ENCODE assay signal across 18 mouse cellular contexts in the genomic region with DNA sequence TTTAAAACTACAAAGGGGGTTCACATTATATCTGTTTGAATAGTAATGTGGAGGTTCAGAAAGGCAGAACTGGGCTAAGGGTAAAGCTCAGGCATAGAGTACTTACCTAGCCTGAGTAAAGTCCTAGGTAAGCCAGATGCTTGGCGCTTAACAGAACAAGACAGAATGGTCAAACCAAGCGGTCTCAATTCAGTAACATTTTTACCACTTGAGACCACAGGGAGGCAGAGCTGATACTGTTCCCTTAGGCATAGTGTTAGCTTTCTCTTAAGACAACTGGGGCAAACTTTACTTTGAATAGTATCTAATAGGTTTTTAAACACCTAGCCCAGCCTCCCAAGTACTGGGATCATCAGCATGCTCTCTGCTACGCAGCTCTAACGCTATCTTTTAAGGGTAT. TPM values are rescaled to one million over a fixed set of nuclear protein-coding genes. Genes with fewer than 3 reads are reported as not detected.
A peak's percentile ranks its signal among the peaks of the same experiment; 100 is the strongest.
DNase-seq lines count a peak whose midpoint lies in the region; ATAC-seq and TF ChIP-seq lines count a peak whose summit lies in the region.
"Had no signal": no experiment of that assay in that cellular context is flagged by ENCODE, and none has a peak within 500 bp of the region (broad histone marks: within the 10 kb centered on the region; RNA-seq: fewer than 3 reads in every experiment).

No protein-coding gene starts in this region.

- H3K9me3 ChIP-seq in kidney, postnatal 0 days (replicated peaks; ENCODE audit: low read length) = no peaks in the 10 kb centered on the region
- H3K9me3 ChIP-seq: embryonic facial prominence, embryonic 13.5 days; forebrain, embryonic 10.5 days; midbrain, embryonic 12.5 days had no signal

- H3K9ac ChIP-seq in kidney, postnatal 0 days (ENCODE audit: low read depth, low read length) = no peak overlapping the region
- H3K9ac ChIP-seq: embryonic facial prominence, embryonic 13.5 days; midbrain, embryonic 12.5 days had no signal

- H3K4me1 ChIP-seq in kidney, postnatal 0 days (replicated peaks; ENCODE audit: insufficient read depth, low read length) = no peaks in the 10 kb centered on the region; the same call in 1 of the 2 replicates

- H3K4me3 ChIP-seq in kidney, postnatal 0 days (replicated peaks; ENCODE audit: low read depth, low read length) = no peak overlapping the region
- H3K4me3 ChIP-seq: embryonic facial prominence, embryonic 13.5 days; forebrain, embryonic 10.5 days; midbrain, embryonic 12.5 days had no signal

- H3K36me3 ChIP-seq in kidney, postnatal 0 days (ENCODE audit: insufficient read depth, low read length) = no peaks in the 10 kb centered on the region
- H3K36me3 ChIP-seq: embryonic facial prominence, embryonic 13.5 days; forebrain, embryonic 10.5 days; midbrain, embryonic 12.5 days had no signal

- no peak overlapping the region for H3K4me2 ChIP-seq in kidney, postnatal 0 days (ENCODE audit: low read length)
- H3K4me2 ChIP-seq: embryonic facial prominence, embryonic 13.5 days; liver, embryonic 11.5 days; midbrain, embryonic 12.5 days had no signal

- WGBS in kidney, postnatal 0 days = 54% methylated on average over 4 of the region's 4 CpGs

- TF ChIP-seq CTCF in kidney, postnatal 0 days (IDR thresholded peaks at IDR 0.05; ENCODE audit: low read depth) = peak; percentile 52

- DNase-seq in embryo, embryonic 10 days (ENCODE audit: low spot score) = peak; percentile 37
- no peak for DNase-seq in embryo, embryonic 10.5 days (ENCODE audit: low spot score)
- DNase-seq in kidney, postnatal 0 days (ENCODE audit: low spot score) = peak; percentile 43
- DNase-seq in kidney, adult 11 months = no peak
- peak; percentile 12 for DNase-seq in retina, embryonic 14.5 days (ENCODE audit: low spot score)
- no peak for DNase-seq in retina, postnatal 1 day
- DNase-seq in spleen, postnatal 14 days (ENCODE audit: low spot score in 2 of 2) = no peak
- no peak for DNase-seq in right cerebral cortex, postnatal 14 days
- DNase-seq: adrenal gland, adult 8-10 months; B cell, adult 2 months; cerebellum, postnatal 10 days; heart, postnatal 10 days; thymus, postnatal 4 days had no signal

- no peak for ATAC-seq in kidney, postnatal 0 days (replicated peaks; ENCODE audit: low FRiP score, low read depth)
- ATAC-seq: inflammation-experienced regulatory T-cells, adult 6 months had no signal

- no peak overlapping the region for H3K27ac ChIP-seq in kidney, postnatal 0 days
- H3K27ac ChIP-seq: embryonic facial prominence, embryonic 13.5 days; forebrain, embryonic 10.5 days; midbrain, embryonic 12.5 days had no signal

- H3K27me3 ChIP-seq in kidney, postnatal 0 days (ENCODE audit: insufficient read depth, low read length) = no peaks in the 10 kb centered on the region
- H3K27me3 ChIP-seq: embryonic facial prominence, embryonic 13.5 days; midbrain, embryonic 12.5 days had no signal

RNA-seq across cellular contexts. Expression of gene Lamtor5, which starts 2.7 kb away (rescaled TPM):
- polyA plus RNA-seq in kidney, postnatal 0 days (2015; fragmentation: Nextera tagmentation; extraction: Ambion mirVana) = 247 and 248 TPM in 2 replicates

RNA-seq across cellular contexts. Expression of gene Slc16a4, which starts 15.0 kb away (rescaled TPM):
- 20.8 and 22.7 TPM in 2 replicates for polyA plus RNA-seq in kidney, postnatal 0 days (2015; fragmentation: Nextera tagmentation; extraction: Ambion mirVana)

RNA-seq across cellular contexts. Expression of gene Prok1, which starts 36.5 kb away (rescaled TPM):
- polyA plus RNA-seq in kidney, postnatal 0 days (2015; fragmentation: Nextera tagmentation; extraction: Ambion mirVana) = 0.09 and 0.17 TPM in 2 replicates
- polyA plus RNA-seq: forebrain, embryonic 10.5 days; liver, embryonic 11.5 days; midbrain, embryonic 12.5 days had no signal

RNA-seq across cellular contexts. Expression of gene A630076J17Rik, which starts 45.6 kb away (rescaled TPM):
- polyA plus RNA-seq in kidney, postnatal 0 days (2015; fragmentation: Nextera tagmentation; extraction: Ambion mirVana) = not detected in 2 replicates
- polyA plus RNA-seq: embryonic facial prominence, embryonic 13.5 days; forebrain, embryonic 10.5 days; liver, embryonic 11.5 days; midbrain, embryonic 12.5 days had no signal

RNA-seq across cellular contexts. Expression of gene Cym, which starts 54.5 kb away (rescaled TPM):
- 0.93 and 1.2 TPM in 2 replicates for polyA plus RNA-seq in kidney, postnatal 0 days (2015; fragmentation: Nextera tagmentation; extraction: Ambion mirVana)
- polyA plus RNA-seq: forebrain, embryonic 10.5 days; midbrain, embryonic 12.5 days had no signal

Comparison
In these comparisons a context has a peak if more than half of its experiments do, and no peak if none do; other contexts are left out.
1. DNase-seq: peak in embryo, embryonic 10 days (single experiment), kidney, postnatal 0 days (single experiment) and retina, embryonic 14.5 days (single experiment); none in embryo, embryonic 10.5 days (single experiment), kidney, adult 11 months (single experiment), retina, postnatal 1 day (single experiment), spleen, postnatal 14 days (0 of 2) and right cerebral cortex, postnatal 14 days (single experiment).